Mouse (Mus musculus) urinary bladder, postnatal 10 days (tissue): ENCODE data around the gene Ercc4.
A peak's percentile ranks its signal among the peaks of the same experiment; 100 is the strongest.
"Not testable (repeated sequence)": the region's sequence is repeated elsewhere in the genome, so short reads cannot be mapped to it uniquely, and the experiment has no call there.

Source experiments
- DNase-seq: peaks from one replicate; pipeline ENCODE4 v3.0.0; 2022; ENCODE audit warnings: low spot score

Ercc4 gene

DNA sequence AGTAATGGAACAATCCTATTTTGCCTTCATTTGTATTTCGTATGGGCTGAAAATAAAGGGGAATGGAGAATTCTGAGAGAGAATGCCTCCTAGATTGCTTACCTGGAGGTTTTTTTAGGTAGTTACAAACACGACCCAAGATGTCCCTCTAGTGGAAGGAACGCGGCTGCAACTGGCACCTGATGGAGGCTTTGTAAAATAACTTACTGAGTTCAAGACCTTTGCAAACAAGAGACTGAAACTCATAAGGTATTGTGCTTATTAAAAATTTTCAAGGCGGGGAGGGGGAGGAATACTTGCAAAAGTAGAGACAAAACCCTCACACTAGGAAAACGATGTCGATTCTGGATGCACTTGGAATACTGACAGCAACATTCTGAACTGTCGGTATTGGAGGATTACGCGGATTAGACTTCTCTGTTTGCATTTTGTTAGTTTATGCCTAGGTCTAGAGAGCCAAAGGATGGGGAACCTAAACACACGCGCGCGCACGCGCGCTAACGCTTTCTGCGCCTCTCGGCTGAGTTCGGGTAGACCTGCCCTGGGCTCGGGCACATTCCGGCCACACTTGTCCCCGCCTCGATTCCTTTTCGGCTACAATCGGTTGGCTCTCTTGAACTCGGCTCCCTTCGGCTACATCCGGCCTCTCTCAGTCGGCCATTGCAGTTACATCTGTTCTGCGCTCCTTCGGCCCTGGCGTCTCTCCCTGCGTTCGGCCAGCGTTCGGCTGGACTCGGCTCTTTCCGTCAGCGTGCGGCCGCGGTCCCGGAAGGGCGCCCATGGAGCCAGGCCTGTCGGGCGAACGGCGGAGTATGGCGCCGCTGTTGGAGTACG lies at the start of gene Ercc4:
Ercc4 (plus strand) TSS at position 529 of the 834 bp plus-strand sequence.
- DNase-seq: peak; percentile 96

- DNase-seq: no peak
Measured at GRCm38 (mm10) chr16:13061113-13061512, 48.4 kb upstream of the Ercc4 start.

GRCm38 (mm10) chr16:13074176-13074575 lies 35.3 kb upstream of the Ercc4 start:
- no peak for DNase-seq

DNA sequence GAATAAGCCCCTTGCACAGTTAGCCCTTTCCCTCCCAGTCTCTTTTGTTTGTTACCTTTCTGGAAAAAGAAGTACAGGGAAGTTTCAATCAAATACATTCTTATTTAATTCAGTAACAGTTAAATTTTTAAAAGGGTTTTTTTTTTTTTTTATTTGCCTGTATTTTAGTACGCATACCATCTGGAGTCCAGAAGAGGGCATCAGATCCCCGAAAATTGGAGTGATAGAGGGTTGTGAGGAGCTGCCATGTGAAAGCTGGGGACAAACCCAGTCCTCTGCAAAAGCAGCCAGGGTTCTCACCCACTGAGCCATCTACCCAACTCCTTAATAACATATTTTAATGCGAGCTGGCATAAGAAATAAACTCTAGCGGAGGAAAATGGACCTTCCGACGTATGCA lies 29.3 kb upstream of the Ercc4 start:
- no peak for DNase-seq

GRCm38 (mm10) chr16:13083155-13083798 lies 26.2 kb upstream of the Ercc4 start:
- no peak for DNase-seq

GRCm38 (mm10) chr16:13108356-13108755 lies 1.1 kb upstream of the Ercc4 start:
- no peak for DNase-seq

DNA sequence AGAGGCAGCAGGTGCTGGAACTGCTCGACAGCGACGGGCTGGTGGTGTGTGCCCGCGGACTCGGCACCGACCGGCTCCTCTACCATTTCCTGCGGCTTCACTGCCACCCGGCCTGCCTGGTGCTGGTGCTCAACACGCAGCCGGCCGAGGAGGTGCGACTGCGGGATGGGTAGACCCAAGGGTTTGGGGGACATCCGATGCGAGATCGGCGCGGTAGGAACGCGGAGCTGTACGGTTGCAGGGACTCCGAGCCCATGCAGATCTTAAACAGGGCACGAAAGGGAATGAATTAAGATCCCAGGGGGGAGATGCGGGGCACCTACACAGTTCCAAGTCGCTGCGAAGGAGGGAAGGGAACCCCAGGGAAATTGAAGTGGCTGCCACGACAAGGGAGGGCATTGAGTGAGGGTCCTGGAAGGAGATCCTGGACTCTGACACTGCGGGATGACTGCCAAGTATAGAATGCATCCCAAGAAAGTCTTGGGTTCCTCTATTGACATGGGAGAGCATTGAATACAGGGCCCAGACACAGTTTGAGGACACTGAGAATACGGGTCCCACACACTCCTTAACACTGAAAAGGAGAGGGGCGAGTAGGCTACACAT lies 609 bp downstream of the Ercc4 start:
- DNase-seq: no peak

GRCm38 (mm10) chr16:13114821-13115220 lies 5.3 kb downstream of the Ercc4 start:
- no peak for DNase-seq

- DNase-seq: not testable (repeated sequence)
Measured at GRCm38 (mm10) chr16:13115466-13115865, 6.0 kb downstream of the Ercc4 start.

DNA sequence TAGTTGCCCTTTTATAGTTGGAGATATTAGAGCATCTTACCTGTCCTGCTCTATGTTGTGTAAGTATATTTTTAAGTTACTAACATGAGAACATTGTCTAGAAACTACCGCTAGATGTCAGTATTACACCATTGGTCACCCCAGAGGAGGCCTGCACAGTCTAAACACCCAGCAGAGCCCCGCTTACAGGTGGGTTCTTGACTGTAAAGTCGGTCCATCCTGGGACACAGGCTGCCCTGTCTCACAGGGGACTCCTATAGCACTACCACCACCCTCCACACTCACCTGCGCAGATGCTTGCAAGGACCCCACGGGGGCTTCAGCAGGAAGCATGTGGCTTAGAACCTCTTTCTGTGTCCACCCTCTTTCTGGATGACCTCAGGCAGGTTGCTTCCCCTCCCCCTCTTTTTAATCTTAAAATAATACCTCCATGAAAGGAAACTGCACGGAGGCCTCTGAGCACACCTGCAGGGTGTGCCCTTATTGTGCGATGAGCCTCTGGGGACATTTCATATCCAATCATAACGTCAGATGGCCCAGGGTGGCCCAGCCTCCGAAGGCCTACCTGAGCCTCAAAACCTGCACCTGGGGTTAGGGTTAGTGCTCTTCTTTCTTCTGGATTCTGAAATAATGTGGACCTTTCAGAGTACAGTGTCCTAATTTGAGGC lies 7.9 kb downstream of the Ercc4 start:
- DNase-seq: no peak

GRCm38 (mm10) chr16:13117967-13118430 lies 8.5 kb downstream of the Ercc4 start:
- no peak for DNase-seq

DNA sequence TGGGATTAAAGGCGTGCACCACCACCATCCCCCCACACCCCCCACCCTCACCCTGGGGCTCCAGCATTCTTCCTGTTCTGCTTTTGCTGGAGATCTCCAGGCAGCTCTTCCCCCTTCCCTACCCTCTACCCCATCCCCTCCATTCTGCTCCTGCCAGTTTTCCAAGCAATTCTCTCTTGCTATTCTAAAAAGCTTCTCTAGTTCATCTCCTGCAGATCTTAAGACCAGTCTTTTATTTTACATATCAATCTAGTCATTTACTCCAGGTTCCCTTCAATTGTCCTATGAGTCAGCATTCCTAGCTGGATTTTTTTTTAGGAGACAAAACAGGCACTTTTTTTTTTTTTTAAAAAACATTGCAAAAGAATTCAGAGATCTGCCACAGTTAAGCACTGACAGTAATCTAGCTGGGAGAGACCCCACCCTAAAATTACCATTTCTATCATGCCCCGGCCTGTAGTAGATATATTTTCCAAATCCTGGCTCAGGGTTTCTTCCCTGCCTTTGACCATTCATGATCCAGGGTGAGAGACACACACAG lies 9.3 kb downstream of the Ercc4 start:
- no peak for DNase-seq

DNA sequence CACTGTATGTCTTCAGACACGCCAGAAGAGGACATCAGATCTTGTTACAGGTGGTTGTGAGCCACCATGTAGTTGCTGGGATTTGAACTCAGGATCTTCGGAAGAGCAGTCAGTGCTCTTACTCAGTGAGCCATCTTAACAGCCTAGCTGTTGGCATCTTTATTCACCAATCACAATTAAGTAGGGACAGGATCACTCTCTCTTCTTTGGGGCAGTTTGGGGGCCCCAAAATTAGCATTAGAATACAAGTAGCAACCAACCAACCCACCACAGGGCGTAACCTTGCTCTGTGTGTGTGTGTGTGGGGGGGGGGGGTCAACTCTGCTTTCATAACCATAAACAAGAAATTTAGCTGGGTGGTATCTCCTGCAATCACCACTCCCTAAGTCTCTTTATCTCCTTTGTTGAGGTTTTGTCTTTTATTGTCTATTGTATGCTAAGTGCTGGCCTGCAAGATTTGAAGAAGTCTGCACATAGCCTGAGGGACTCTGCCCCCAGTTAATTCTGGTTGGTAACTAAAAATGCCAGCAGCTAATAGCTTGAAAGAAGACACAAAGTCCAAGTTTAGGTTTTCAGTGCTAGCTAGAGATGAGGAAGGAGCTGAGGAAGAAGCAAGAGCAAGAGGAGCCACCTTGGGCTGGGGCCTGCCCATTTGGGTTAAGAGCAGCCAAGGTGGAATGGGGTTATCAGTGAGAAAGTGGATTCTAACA lies 10.3 kb downstream of the Ercc4 start:
- DNase-seq: no peak

DNA sequence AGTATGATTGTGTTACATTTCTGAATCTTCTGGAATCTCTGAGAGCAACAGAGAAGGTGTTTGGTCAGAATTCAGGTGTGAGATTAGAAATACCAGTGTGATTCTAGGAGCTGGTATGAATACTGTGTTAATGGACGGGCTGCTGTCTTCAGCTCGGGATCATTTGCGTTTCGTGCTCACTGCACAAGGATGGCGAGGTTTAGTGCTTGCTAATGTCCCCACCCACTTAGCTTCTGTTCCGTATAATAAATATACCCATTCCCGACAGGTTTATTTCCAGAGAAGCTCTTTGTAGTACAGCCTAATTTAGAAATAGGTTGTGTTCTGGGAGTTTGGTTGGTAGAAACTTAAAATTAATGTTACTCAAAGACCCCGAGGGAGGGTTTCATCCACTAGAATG lies 15.9 kb downstream of the Ercc4 start:
- DNase-seq: no peak

GRCm38 (mm10) chr16:13127566-13127965 lies 18.1 kb downstream of the Ercc4 start:
- no peak for DNase-seq

GRCm38 (mm10) chr16:13130412-13130811 lies 20.9 kb downstream of the Ercc4 start:
- no peak for DNase-seq

DNA sequence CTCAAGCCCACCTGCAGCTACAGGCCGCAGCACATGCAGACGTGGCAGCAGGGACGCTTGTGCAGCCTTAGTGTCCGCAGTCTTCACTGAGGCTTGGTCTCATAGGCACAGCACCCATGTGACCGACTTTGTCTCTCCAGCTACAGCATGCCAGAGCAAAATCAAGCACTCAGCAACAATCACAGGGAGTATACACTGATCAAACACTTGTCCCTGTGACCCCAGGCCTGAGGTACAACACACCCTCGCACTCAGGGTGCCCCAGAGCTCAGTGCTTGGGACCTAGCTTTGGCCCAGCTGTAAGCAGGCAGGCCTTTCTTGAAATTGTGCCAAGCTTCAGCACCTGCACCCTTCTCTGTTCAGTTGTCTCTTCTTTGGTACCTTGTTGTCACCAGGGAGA lies 31.7 kb downstream of the Ercc4 start:
- no peak for DNase-seq

DNA sequence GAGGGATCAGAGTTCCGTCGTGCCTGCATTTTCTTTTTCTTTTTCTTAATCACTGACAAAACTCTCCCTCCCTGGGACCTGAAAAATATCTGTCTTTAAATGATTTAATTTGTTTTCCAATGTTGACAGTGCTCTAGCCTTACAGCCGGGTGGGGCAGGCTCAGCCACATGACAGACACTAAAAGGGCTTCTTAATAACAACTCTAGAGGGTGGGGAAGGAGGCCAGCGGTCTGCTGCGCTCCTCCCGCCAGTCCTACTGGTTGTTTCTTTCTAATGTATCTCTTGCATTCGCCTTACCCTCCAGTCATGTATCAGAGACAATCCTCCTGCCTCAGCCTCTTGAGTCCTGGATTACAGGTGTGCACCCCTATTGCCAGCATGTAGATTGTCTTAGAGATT lies 34.4 kb downstream of the Ercc4 start:
- no peak for DNase-seq

- DNase-seq: no peak
Measured at GRCm38 (mm10) chr16:13144682-13145410, 35.4 kb downstream of the Ercc4 start.

DNA sequence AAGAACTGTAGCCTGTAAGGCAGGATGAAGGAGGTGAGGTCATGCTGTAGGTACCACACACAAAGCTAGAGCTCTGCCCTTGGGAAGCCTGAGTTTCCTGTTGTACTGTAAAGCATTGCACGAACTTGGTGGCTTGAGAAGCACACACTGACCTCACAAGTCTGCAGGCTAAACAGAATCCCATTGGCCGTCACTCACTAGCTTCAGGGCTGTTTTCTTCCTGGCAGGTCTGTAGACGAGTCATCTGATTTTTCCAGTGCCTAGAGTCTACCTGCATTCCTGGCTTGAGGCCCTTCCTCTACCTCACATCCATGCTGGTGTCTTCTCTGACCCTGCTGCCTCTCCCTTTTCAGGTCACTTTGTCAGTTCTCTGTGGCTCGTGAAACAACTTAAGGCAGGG lies 36.7 kb downstream of the Ercc4 start:
- no peak for DNase-seq
